Mouse (Mus musculus): ENCODE data around the gene Akap14.

Gene Akap14

GRCm38 (mm10) chrX:37103826-37104225 lies 64.8 kb downstream of the Akap14 start:
- DNase-seq (ENCODE audit: low read depth): no peak

All from c-Kit-positive CD71-positive TER-119-negative erythroid progenitor cells, embryonic 14.5 days (primary cell).